Mouse (Mus musculus) cerebellum, postnatal 4 days (tissue): ENCODE measurements around the gene Dnah2.

Experiments
- DNase-seq, 2 experiments: peaks; one replicate each; pipeline ENCODE4 v3.0.0; 2022; ENCODE audit warnings: low spot score in 2 of 2, mixed read lengths in 1 of 2

Dnah2 gene

GRCm38 (mm10) chr11:69419443-69419812, 129.5 kb downstream of the Dnah2 start:
- peak in 1 of 2 experiments; percentile 46 for DNase-seq

GRCm38 (mm10) chr11:69418481-69419442, 130.1 kb downstream of the Dnah2 start:
- DNase-seq, result peak; percentile 70 to 89

GRCm38 (mm10) chr11:69417449-69418384, 131.2 kb downstream of the Dnah2 start:
- peak; percentile 84 to 96 for DNase-seq

GRCm38 (mm10) chr11:69416921-69417448, 131.9 kb downstream of the Dnah2 start:
- DNase-seq, result no peak

- DNase-seq, result no peak
Observed at GRCm38 (mm10) chr11:69416509-69416908, 132.4 kb downstream of the Dnah2 start.

- DNase-seq, result peak in 1 of 2 experiments; percentile 53
Observed at GRCm38 (mm10) chr11:69415668-69416451, 133.1 kb downstream of the Dnah2 start.

- DNase-seq, result peak in 1 of 2 experiments; percentile 69
Observed at GRCm38 (mm10) chr11:69415327-69415667, 133.6 kb downstream of the Dnah2 start.

- no peak for DNase-seq
Observed at GRCm38 (mm10) chr11:69414421-69415326, 134.2 kb downstream of the Dnah2 start.

- DNase-seq, result no peak
Observed at GRCm38 (mm10) chr11:69413221-69414181, 135.4 kb downstream of the Dnah2 start, which contains the start of gene Kdm6b. TSS of gene Kdm6b (minus strand) at chr11:69413675.

- no peak for DNase-seq
Observed at GRCm38 (mm10) chr11:69412548-69412947, 136.4 kb downstream of the Dnah2 start.

- no peak for DNase-seq
Observed at GRCm38 (mm10) chr11:69411538-69412203, 137.2 kb downstream of the Dnah2 start.

- peak; percentile 92 to 95 for DNase-seq
Observed at GRCm38 (mm10) chr11:69411073-69411535, 137.8 kb downstream of the Dnah2 start.

GRCm38 (mm10) chr11:69410310-69411072, 138.4 kb downstream of the Dnah2 start:
- no peak for DNase-seq

GRCm38 (mm10) chr11:69410045-69410309, 138.9 kb downstream of the Dnah2 start:
- no peak for DNase-seq

- DNase-seq, result peak in 1 of 2 experiments; percentile 77
Observed at GRCm38 (mm10) chr11:69409378-69410044, 139.4 kb downstream of the Dnah2 start.

- DNase-seq, result no peak
Observed at GRCm38 (mm10) chr11:69408541-69409377, 140.2 kb downstream of the Dnah2 start.
